Mouse (Mus musculus) forebrain, embryonic 16.5 days (tissue): ENCODE data around the gene Fjx1. TPM values are rescaled to one million over a fixed set of nuclear protein-coding genes. Genes with fewer than 3 reads are reported as not detected.
A peak's percentile ranks its signal among the peaks of the same experiment; 100 is the strongest.

Experiments
- ATAC-seq: fragments of 200-750 bp; cut with Nextera tagmentation; 2 replicates; pipeline ENCODE4 v1.8.0; 2017; ENCODE audit warnings: mild to moderate bottlenecking, moderate library complexity
- H3K27ac ChIP-seq: fragments of 300-500 bp; sonication (generic); 2 replicates; pipeline ENCODE4 v1.5.1; 2014; ENCODE audit warnings: low read length, control low read depth
- H3K27me3 ChIP-seq: fragments of 300-500 bp; sonication (generic); replicated peaks from 2 replicates; pipeline ENCODE4 v1.6.1; 2014; ENCODE audit warnings: low read length; ENCODE audit not compliant: control insufficient read depth, insufficient read depth
- H3K36me3 ChIP-seq: fragments of 300-500 bp; sonication (generic); 2 replicates; pipeline ENCODE4 v1.6.1; 2014; ENCODE audit not compliant: control insufficient read depth, insufficient read depth
- H3K4me1 ChIP-seq: fragments of 300-500 bp; sonication (generic); replicated peaks from 2 replicates; pipeline ENCODE4 v1.6.1; 2014; ENCODE audit warnings: low read length; ENCODE audit not compliant: control insufficient read depth, insufficient read depth
- H3K4me2 ChIP-seq: fragments of 300-500 bp; sonication (generic); 2 replicates; pipeline ENCODE4 v1.6.1; 2014; ENCODE audit warnings: mild to moderate bottlenecking, low read length, control low read depth
- H3K4me3 ChIP-seq: fragments of 300-500 bp; sonication (generic); replicated peaks from 2 replicates; pipeline ENCODE4 v1.5.1; 2014; ENCODE audit warnings: mild to moderate bottlenecking, low read length, control low read depth
- H3K9ac ChIP-seq: fragments of 300-500 bp; sonication (generic); replicated peaks from 2 replicates; pipeline ENCODE4 v1.6.1; 2014; ENCODE audit warnings: low read depth, low read length, control low read depth
- H3K9me3 ChIP-seq: fragments of 300-500 bp; sonication (generic); 2 replicates; pipeline ENCODE4 v1.6.1; 2016; ENCODE audit warnings: low read length; ENCODE audit not compliant: control insufficient read depth
- WGBS: fragments of 180-500 bp; shearing (Covaris S2); extraction: QIAGEN DNeasy Blood & Tissue Kit; methylation state at CpG from one replicate; pipeline ENCODE4 v1.1.7; 2014; 5-methylcytosine and 5-hydroxymethylcytosine counted together
- polyA plus RNA-seq: library from polyadenylated mRNA; unstranded; fragments of >200 nt; fragmentation: Nextera tagmentation; extraction: Ambion mirVana; gene quantifications from 2 replicates; pipeline ENCODE4 v1.2.1, GENCODE M21; 2015

Fjx1 gene
- polyA plus RNA-seq, 1 experiment from 2014 or later, result 26.5 TPM

- no peak for ATAC-seq
- no peak overlapping the region for H3K9ac ChIP-seq
- WGBS, result 95% methylated on average over 1 of the region's 1 CpGs
These were observed 18.4 kb downstream of the Fjx1 start for GRCm38 (mm10) chr2:102433879-102434278.

DNA sequence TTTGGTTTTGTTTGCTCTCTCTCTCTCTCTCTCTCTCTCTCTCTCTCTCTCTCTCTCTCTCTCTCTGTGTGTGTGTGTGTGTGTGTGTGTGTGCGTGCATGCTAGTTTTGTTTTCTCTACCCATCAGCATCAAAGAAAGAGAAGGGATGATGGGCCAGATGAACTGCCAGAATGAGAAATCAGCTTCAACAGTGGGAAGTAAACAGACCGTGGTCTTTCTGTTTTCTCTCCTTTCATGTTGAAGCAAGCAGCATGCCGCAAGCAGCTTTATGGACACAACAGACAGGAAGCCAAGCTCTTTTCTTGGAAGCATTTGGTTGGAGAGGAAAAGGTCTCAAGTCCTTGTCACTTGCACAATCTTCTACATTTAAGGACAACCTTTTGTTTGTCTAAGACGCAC, 21.2 kb downstream of the Fjx1 start:
- Histone ChIP-seq H3K27me3 (no peaks in the 10 kb centered on the region), H3K9ac (no peak overlapping the region), H3K4me3 (no peak overlapping the region), H3K4me1 (peaks cover 5% of the 10 kb centered on the region), H3K27ac (no peak overlapping the region), H3K4me2 (no peak overlapping the region), H3K9me3 (no peaks in the 10 kb centered on the region), H3K36me3 (no peaks in the 10 kb centered on the region)
- WGBS, result 42% methylated on average over 4 of the region's 4 CpGs
- no peak for ATAC-seq

More at GRCm38 (mm10) chr2:102433879-102434278, 18.4 kb downstream of the Fjx1 start:
- Histone ChIP-seq H3K4me2 (no peak overlapping the region), H3K4me1 (peaks cover 5% of the 10 kb centered on the region), H3K27me3 (no peaks in the 10 kb centered on the region), H3K4me3 (no peak overlapping the region), H3K9me3 (no peaks in the 10 kb centered on the region), H3K27ac (no peak overlapping the region), H3K36me3 (no peaks in the 10 kb centered on the region)

DNA sequence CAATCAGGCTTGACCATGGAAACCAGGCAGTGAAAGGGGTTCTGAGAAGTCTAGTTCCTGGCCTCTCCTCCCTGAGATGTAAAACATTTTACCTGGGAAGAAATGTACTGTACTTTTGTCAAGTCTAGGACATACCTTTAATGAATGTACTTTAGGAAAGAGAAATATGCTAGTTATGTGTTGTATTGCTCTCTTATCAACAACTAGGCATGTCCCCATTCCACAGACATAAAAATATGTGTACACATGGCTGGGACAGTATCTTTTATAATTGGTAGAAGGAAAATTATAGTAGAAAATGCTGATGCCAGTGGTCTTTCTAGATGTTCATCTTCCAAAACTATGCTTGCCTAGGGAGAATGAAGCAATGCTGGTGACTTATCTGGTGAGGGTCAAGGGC, 24.3 kb downstream of the Fjx1 start:
- Histone ChIP-seq H3K4me2 (no peak overlapping the region), H3K36me3 (no peaks in the 10 kb centered on the region), H3K9me3 (no peaks in the 10 kb centered on the region), H3K27ac (no peak overlapping the region), H3K4me3 (no peak overlapping the region), H3K4me1 (peaks cover 5% of the 10 kb centered on the region), H3K9ac (no peak overlapping the region), H3K27me3 (no peaks in the 10 kb centered on the region)
- no peak for ATAC-seq

GRCm38 (mm10) chr2:102426434-102426833, 25.9 kb downstream of the Fjx1 start:
- Histone ChIP-seq H3K36me3 (no peaks in the 10 kb centered on the region), H3K27me3 (no peaks in the 10 kb centered on the region), H3K9ac (no peak overlapping the region), H3K4me2 (no peak overlapping the region), H3K4me3 (no peak overlapping the region), H3K27ac (no peak overlapping the region), H3K9me3 (no peaks in the 10 kb centered on the region), H3K4me1 (peaks cover 3% of the 10 kb centered on the region)
- WGBS, result 67% methylated on average over 3 of the region's 3 CpGs
- ATAC-seq, result no peak

GRCm38 (mm10) chr2:102416149-102416743, 36.1 kb downstream of the Fjx1 start:
- Histone ChIP-seq H3K4me3 (no peak overlapping the region), H3K36me3 (no peaks in the 10 kb centered on the region), H3K4me2 (no peak overlapping the region), H3K9ac (no peak overlapping the region), H3K9me3 (no peaks in the 10 kb centered on the region), H3K4me1 (no peaks in the 10 kb centered on the region), H3K27ac (no peak overlapping the region), H3K27me3 (no peaks in the 10 kb centered on the region)
- ATAC-seq, result no peak
- 91% methylated on average over 14 of the region's 14 CpGs for WGBS

GRCm38 (mm10) chr2:102412738-102413137, 39.6 kb downstream of the Fjx1 start:
- H3K4me3 ChIP-seq, result no peak overlapping the region
- no peak overlapping the region for H3K4me2 ChIP-seq
- no peak overlapping the region for H3K9ac ChIP-seq
- WGBS, result 93% methylated on average over 2 of the region's 2 CpGs
- H3K27ac ChIP-seq, result no peak overlapping the region
- ATAC-seq, result no peak
- peaks cover 4% of the 10 kb centered on the region for H3K4me1 ChIP-seq
- no peaks in the 10 kb centered on the region for H3K36me3 ChIP-seq
- H3K9me3 ChIP-seq, result no peaks in the 10 kb centered on the region
- no peaks in the 10 kb centered on the region for H3K27me3 ChIP-seq

DNA sequence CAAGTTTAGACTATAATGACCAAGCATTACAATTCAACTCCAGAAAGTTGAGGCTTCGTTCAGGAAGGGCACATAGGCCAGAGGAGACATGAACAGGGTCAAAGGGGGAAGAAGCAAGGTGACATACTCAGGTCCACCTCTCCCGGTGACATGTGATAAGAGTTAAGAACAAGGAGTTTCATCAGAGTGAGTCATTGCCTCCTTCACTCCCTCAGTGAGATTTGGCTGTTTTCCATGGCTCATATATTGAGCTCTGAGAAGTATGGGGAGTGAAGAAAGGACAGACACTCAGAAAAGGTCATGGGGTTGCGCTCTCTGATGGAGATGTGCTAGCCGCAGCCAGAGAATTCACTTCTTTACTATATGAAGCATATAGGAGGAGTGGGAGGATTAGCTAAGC, 41.7 kb downstream of the Fjx1 start:
- ATAC-seq, result no peak
- WGBS, result 86% methylated on average over 4 of the region's 4 CpGs
- H3K4me3 ChIP-seq, result no peak overlapping the region

DNA sequence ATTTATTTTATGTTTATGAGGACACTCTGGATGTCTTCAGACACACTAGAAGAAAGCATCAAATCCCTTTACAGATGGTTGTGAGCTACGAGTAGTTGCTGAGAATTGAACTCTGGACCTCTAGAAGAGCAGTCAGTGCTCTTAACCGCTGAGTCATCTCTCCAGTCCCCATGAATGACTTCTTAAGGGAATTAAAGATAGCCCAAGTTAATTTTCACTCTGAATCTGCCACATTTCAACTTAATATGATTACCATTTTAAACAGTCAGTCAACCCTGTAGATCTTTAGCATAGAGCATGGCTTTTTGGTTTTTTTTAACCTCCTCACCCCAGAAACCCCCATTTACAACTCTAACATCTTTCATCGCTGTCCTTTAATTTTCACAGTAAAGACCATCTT, 42.6 kb downstream of the Fjx1 start:
- Histone ChIP-seq H3K9ac (no peak overlapping the region), H3K4me2 (no peak overlapping the region), H3K27me3 (no peaks in the 10 kb centered on the region), H3K4me1 (peaks cover 21% of the 10 kb centered on the region), H3K9me3 (no peaks in the 10 kb centered on the region), H3K4me3 (no peak overlapping the region), H3K36me3 (no peaks in the 10 kb centered on the region), H3K27ac (no peak overlapping the region)
- ATAC-seq, result no peak
- 91% methylated on average over 3 of the region's 3 CpGs for WGBS

More for the DNA sequence above, 41.7 kb downstream of the Fjx1 start:
- H3K27me3 ChIP-seq, result no peaks in the 10 kb centered on the region
- no peaks in the 10 kb centered on the region for H3K9me3 ChIP-seq
- H3K27ac ChIP-seq, result no peak overlapping the region
- H3K36me3 ChIP-seq, result no peaks in the 10 kb centered on the region
- no peak overlapping the region for H3K4me2 ChIP-seq
- peaks cover 21% of the 10 kb centered on the region for H3K4me1 ChIP-seq
- H3K9ac ChIP-seq, result no peak overlapping the region

DNA sequence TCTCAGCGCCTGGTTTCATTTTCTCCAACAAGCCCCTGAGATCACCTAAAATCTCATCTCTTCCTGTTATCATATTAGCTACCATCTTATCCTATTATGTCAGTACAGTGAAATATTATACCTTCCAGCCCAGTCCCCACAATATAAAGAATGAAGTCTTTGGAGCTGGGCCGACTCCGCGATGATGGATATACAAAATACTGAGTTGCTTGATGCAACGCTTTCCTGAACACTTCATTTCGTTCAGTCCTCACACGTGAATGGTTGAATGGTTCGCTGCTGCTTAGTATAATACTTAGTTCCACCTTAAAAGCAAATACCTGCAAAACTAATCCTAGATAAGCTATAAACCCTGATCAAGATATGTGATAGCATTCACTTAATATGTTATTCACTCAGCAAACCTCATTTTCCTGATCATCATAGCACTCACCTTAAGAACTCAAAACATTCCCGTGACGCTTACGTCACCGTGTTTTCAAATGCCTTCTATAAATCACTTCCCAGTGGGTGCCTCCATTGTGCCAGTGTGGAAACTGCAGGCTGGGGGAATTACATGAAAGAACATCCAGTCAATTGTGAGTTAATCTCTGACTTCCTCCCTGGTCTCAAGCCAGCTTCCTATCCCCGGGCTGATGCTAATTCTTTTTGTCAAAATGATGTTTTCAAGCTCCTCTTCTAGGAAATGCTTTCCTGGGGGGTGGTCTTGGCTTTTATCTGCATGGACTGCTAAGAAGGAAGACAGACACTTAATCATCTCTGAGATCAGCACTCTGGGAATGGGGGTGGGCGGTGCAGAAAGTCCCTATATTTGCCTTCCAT, 44.7 kb downstream of the Fjx1 start, which contains the start of gene Trim44:
Gene Trim44 (minus strand): TSS at position 466 of the 822 bp plus-strand sequence.
- Histone ChIP-seq H3K4me2 (peak within 1 kb of the TSS; percentile 40), H3K27ac (peak within 1 kb of the TSS; percentile 13), H3K9ac (0 out of 2 replicates have a peak within 1 kb of the TSS, but pooled peaks have one; percentile 5), H3K4me3 (peak within 1 kb of the TSS; percentile 12; the same call in 1 of the 2 replicates), H3K9me3 (no peaks in the 10 kb centered on the region), H3K27me3 (no peaks in the 10 kb centered on the region), H3K36me3 (no peaks in the 10 kb centered on the region), H3K4me1 (peaks cover 21% of the 10 kb centered on the region)
- WGBS, result 18% methylated on average over 14 of the region's 14 CpGs
- peak; percentile 68 for ATAC-seq
